In the genomic region with DNA sequence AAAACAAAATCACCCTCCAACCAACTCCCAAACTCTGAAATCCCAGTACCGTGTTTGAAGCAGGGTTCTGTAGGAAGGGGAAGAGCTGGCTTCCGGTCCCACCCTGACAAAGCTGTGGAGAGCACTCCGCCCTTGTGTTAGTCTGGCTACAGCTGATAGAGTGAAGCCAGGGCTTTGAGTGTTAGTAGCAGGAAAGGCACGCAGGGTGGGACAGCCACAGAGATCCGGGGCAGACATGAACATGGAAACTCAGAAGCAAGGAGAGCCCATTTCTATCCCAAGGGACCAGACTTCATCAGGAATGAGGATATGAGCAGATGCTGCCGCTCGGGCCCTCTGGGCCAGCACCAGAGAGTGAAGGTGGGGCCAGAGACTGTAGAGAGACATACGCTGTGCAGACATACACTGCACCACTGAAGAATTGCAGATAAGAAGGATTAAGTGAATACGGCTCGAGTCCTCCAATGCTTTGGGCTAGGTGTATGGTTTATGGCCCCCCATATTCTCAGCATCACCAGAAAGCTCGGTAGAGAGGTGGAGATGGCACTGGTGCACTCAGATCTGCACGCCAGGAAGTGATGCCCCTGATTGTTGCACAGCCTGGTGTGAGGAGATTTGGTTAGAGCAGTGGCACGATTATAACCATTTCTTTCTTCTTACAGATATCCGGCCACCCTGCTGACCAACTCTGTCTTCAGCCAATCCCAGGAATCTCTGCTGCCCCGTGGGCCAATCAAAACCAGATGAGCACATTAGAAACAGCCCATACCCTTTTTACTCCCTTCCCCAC, we compare ENCODE assay signal across 11 mouse cellular contexts. TPM values are rescaled to one million over a fixed set of nuclear protein-coding genes. Genes with fewer than 3 reads are reported as not detected.
DNase-seq lines count a peak whose midpoint lies in the region; ATAC-seq and TF ChIP-seq lines count a peak whose summit lies in the region.
"Had no signal": no experiment of that assay in that cellular context is flagged by ENCODE, and none has a peak within 500 bp of the region (broad histone marks: within the 10 kb centered on the region; RNA-seq: fewer than 3 reads in every experiment).

No protein-coding gene starts in this region.

- TF ChIP-seq EP300 in heart, postnatal 0 days (IDR thresholded peaks at IDR 0.05; ENCODE audit: low read depth), result peak; percentile 70

- H3K27me3 ChIP-seq in embryonic facial prominence, embryonic 11.5 days (ENCODE audit: control insufficient read depth, insufficient read depth, low read length), result no peaks in the 10 kb centered on the region
- no peaks in the 10 kb centered on the region for H3K27me3 ChIP-seq in heart, postnatal 0 days (ENCODE audit: control insufficient read depth, insufficient read depth, low read length)
- peaks cover 15% of the 10 kb centered on the region for H3K27me3 ChIP-seq in hindbrain, embryonic 12.5 days
- H3K27me3 ChIP-seq in midbrain, embryonic 13.5 days, result peaks cover 8% of the 10 kb centered on the region; the same call in 1 of the 2 replicates
- H3K27me3 ChIP-seq: neural tube, embryonic 13.5 days had no signal

- no peaks in the 10 kb centered on the region for H3K9me3 ChIP-seq in embryonic facial prominence, embryonic 11.5 days (replicated peaks; ENCODE audit: control insufficient read depth, low read length)
- no peaks in the 10 kb centered on the region for H3K9me3 ChIP-seq in heart, postnatal 0 days (replicated peaks; ENCODE audit: control insufficient read depth, low read length)
- H3K9me3 ChIP-seq in hindbrain, embryonic 12.5 days (replicated peaks), result no peaks in the 10 kb centered on the region
- no peaks in the 10 kb centered on the region for H3K9me3 ChIP-seq in midbrain, embryonic 13.5 days
- H3K9me3 ChIP-seq: neural tube, embryonic 13.5 days; stomach, embryonic 15.5 days had no signal

- no peak overlapping the region for H3K4me3 ChIP-seq in embryonic facial prominence, embryonic 11.5 days (ENCODE audit: low read depth, low read length)
- no peak overlapping the region for H3K4me3 ChIP-seq in heart, postnatal 0 days (ENCODE audit: low read depth, low read length)
- H3K4me3 ChIP-seq in hindbrain, embryonic 12.5 days, result no peak overlapping the region
- H3K4me3 ChIP-seq in midbrain, embryonic 13.5 days (replicated peaks), result no peak overlapping the region
- H3K4me3 ChIP-seq: neural tube, embryonic 13.5 days; stomach, embryonic 15.5 days had no signal

- no peak overlapping the region for H3K4me2 ChIP-seq in embryonic facial prominence, embryonic 11.5 days (ENCODE audit: low read depth, low read length)
- peak overlapping the region; percentile 15; the same call in 1 of the 2 replicates for H3K4me2 ChIP-seq in heart, postnatal 0 days (ENCODE audit: low read depth, low read length)
- H3K4me2 ChIP-seq in hindbrain, embryonic 12.5 days (replicated peaks), result no peak overlapping the region
- H3K4me2 ChIP-seq in midbrain, embryonic 13.5 days (replicated peaks), result no peak overlapping the region
- H3K4me2 ChIP-seq: neural tube, embryonic 13.5 days; stomach, embryonic 15.5 days had no signal

- no peak for ATAC-seq in embryonic facial prominence, embryonic 11.5 days (replicated peaks; ENCODE audit: insufficient number of reproducible peaks, low FRiP score, low TSS enrichment, low read depth)
- peak; percentile 79 for ATAC-seq in heart, postnatal 0 days (ENCODE audit: insufficient read depth, low read depth)
- ATAC-seq in hindbrain, embryonic 12.5 days (ENCODE audit: low FRiP score), result no peak
- no peak for ATAC-seq in midbrain, embryonic 13.5 days

- H3K9ac ChIP-seq in embryonic facial prominence, embryonic 11.5 days (replicated peaks; ENCODE audit: low read length), result no peak overlapping the region
- H3K9ac ChIP-seq in heart, postnatal 0 days (replicated peaks; ENCODE audit: low read depth, low read length), result no peak overlapping the region
- no peak overlapping the region for H3K9ac ChIP-seq in hindbrain, embryonic 12.5 days
- H3K9ac ChIP-seq in midbrain, embryonic 13.5 days (replicated peaks), result no peak overlapping the region
- H3K9ac ChIP-seq: neural tube, embryonic 13.5 days; stomach, embryonic 15.5 days had no signal

- no peaks in the 10 kb centered on the region for H3K36me3 ChIP-seq in embryonic facial prominence, embryonic 11.5 days (replicated peaks; ENCODE audit: control insufficient read depth, insufficient read depth, low read depth, low read length)
- H3K36me3 ChIP-seq in heart, postnatal 0 days (replicated peaks; ENCODE audit: control insufficient read depth, insufficient read depth, low read length), result no peaks in the 10 kb centered on the region
- H3K36me3 ChIP-seq in hindbrain, embryonic 12.5 days, result no peaks in the 10 kb centered on the region
- H3K36me3 ChIP-seq in midbrain, embryonic 13.5 days, result no peaks in the 10 kb centered on the region
- H3K36me3 ChIP-seq: neural tube, embryonic 13.5 days; stomach, embryonic 15.5 days had no signal

- no peak for TF ChIP-seq CTCF in heart, postnatal 0 days (IDR thresholded peaks at IDR 0.05; ENCODE audit: low read depth)

- H3K27ac ChIP-seq in embryonic facial prominence, embryonic 11.5 days (replicated peaks; ENCODE audit: low read depth, low read length), result no peak overlapping the region
- peak overlapping the region; percentile 72 for H3K27ac ChIP-seq in heart, postnatal 0 days (ENCODE audit: low read depth)
- no peak overlapping the region for H3K27ac ChIP-seq in hindbrain, embryonic 12.5 days
- no peak overlapping the region for H3K27ac ChIP-seq in midbrain, embryonic 13.5 days
- H3K27ac ChIP-seq: neural tube, embryonic 13.5 days; stomach, embryonic 15.5 days had no signal

- DNase-seq in right cerebral cortex, postnatal 25 days, result peak; percentile 1
- no peak for DNase-seq in right cerebral cortex, adult 18-20 months
- peak; percentile 30 for DNase-seq in embryonic facial prominence, embryonic 11.5 days (ENCODE audit: low spot score)
- peak; percentile 69 for DNase-seq in heart, postnatal 0 days (ENCODE audit: low spot score)
- DNase-seq in lung, postnatal 25 days (ENCODE audit: low spot score), result peak; percentile 73
- DNase-seq in layer of hippocampus, postnatal 25 days (ENCODE audit: extremely low spot score in 1 of 2, low spot score in 1 of 2), result no peak

- H3K4me1 ChIP-seq in embryonic facial prominence, embryonic 11.5 days (ENCODE audit: control insufficient read depth, insufficient read depth, low read length), result no peaks in the 10 kb centered on the region; the same call in 1 of the 2 replicates
- peaks cover 11% of the 10 kb centered on the region; the same call in 1 of the 2 replicates for H3K4me1 ChIP-seq in heart, postnatal 0 days (ENCODE audit: control insufficient read depth, insufficient read depth)
- H3K4me1 ChIP-seq in hindbrain, embryonic 12.5 days, result peaks cover 18% of the 10 kb centered on the region
- H3K4me1 ChIP-seq in midbrain, embryonic 13.5 days (replicated peaks), result peaks cover 21% of the 10 kb centered on the region
- H3K4me1 ChIP-seq: stomach, embryonic 15.5 days had no signal

- WGBS in embryonic facial prominence, embryonic 11.5 days, result 62% methylated on average over 15 of the region's 15 CpGs
- 31% methylated on average over 15 of the region's 15 CpGs for WGBS in heart, postnatal 0 days
- WGBS in hindbrain, embryonic 12.5 days, result 69% methylated on average over 15 of the region's 15 CpGs
- 80% methylated on average over 15 of the region's 15 CpGs for WGBS in midbrain, embryonic 13.5 days

RNA-seq across cellular contexts. Expression of a gene that starts 14.8 kb away (rescaled TPM):
- polyA plus RNA-seq in embryonic facial prominence, embryonic 11.5 days (2014; fragmentation: Nextera tagmentation; extraction: Ambion mirVana), result 1.3 and 1.5 TPM in 2 replicates
- total RNA-seq in heart, postnatal 0 days (2014; rRNA removed; ENCODE audit: low replicate concordance), result 0.65 and 4.9 TPM in 2 replicates
- polyA plus RNA-seq in heart, postnatal 0 days (2015; fragmentation: Nextera tagmentation; extraction: Ambion mirVana), result 1.3 and 1.6 TPM in 2 replicates
- polyA plus RNA-seq in hindbrain, embryonic 12.5 days (2016; fragmentation: Nextera tagmentation; extraction: Ambion mirVana), result 2.4 and 2.6 TPM in 2 replicates
- 2.7 and 3.6 TPM in 2 replicates for polyA plus RNA-seq in midbrain, embryonic 13.5 days (2015; fragmentation: Nextera tagmentation; extraction: Ambion mirVana)
- 1 to 10 TPM; 3.2 to 3.6 TPM for total RNA-seq in layer of hippocampus, postnatal 25 days (2021)
- total RNA-seq: liver, adult 2 months had no signal

RNA-seq across cellular contexts. Expression of a gene that starts 22.0 kb away (rescaled TPM):
- polyA plus RNA-seq in embryonic facial prominence, embryonic 11.5 days (2014; fragmentation: Nextera tagmentation; extraction: Ambion mirVana), result 28.1 and 31.7 TPM in 2 replicates
- total RNA-seq in heart, postnatal 0 days (2014; rRNA removed; ENCODE audit: low replicate concordance), result 13.5 and 18.9 TPM in 2 replicates
- 23.7 and 25.7 TPM in 2 replicates for polyA plus RNA-seq in heart, postnatal 0 days (2015; fragmentation: Nextera tagmentation; extraction: Ambion mirVana)
- 49.9 and 52.4 TPM in 2 replicates for polyA plus RNA-seq in hindbrain, embryonic 12.5 days (2016; fragmentation: Nextera tagmentation; extraction: Ambion mirVana)
- polyA plus RNA-seq in midbrain, embryonic 13.5 days (2015; fragmentation: Nextera tagmentation; extraction: Ambion mirVana), result 43.5 and 51.8 TPM in 2 replicates
- 10 to 100 TPM; 44.4 to 48.3 TPM for total RNA-seq in layer of hippocampus, postnatal 25 days (2021)

RNA-seq across cellular contexts. Expression of a gene that starts 29.4 kb away (rescaled TPM):
- polyA plus RNA-seq in embryonic facial prominence, embryonic 11.5 days (2014; fragmentation: Nextera tagmentation; extraction: Ambion mirVana), result 60.7 and 64.8 TPM in 2 replicates
- total RNA-seq in heart, postnatal 0 days (2014; rRNA removed; ENCODE audit: low replicate concordance), result 6.8 and 15.3 TPM in 2 replicates
- 13.3 and 15.1 TPM in 2 replicates for polyA plus RNA-seq in heart, postnatal 0 days (2015; fragmentation: Nextera tagmentation; extraction: Ambion mirVana)
- polyA plus RNA-seq in hindbrain, embryonic 12.5 days (2016; fragmentation: Nextera tagmentation; extraction: Ambion mirVana), result 57.7 and 61.0 TPM in 2 replicates
- 47.2 and 48.5 TPM in 2 replicates for polyA plus RNA-seq in midbrain, embryonic 13.5 days (2015; fragmentation: Nextera tagmentation; extraction: Ambion mirVana)
- total RNA-seq in layer of hippocampus, postnatal 25 days (2021), result 10 to 100 TPM; 35.6 to 49.6 TPM

Comparison
In these comparisons a context has a peak if more than half of its experiments do, and no peak if none do; other contexts are left out.
1. DNase-seq: peak in right cerebral cortex, postnatal 25 days (single experiment), embryonic facial prominence, embryonic 11.5 days (single experiment), heart, postnatal 0 days (single experiment) and lung, postnatal 25 days (single experiment); none in right cerebral cortex, adult 18-20 months (single experiment) and layer of hippocampus, postnatal 25 days (0 of 2).